ENCODE assay signal across 9 mouse cellular contexts in genomic region chr10:75304049-75304405, GRCm38 (mm10). TPM values are rescaled to one million over a fixed set of nuclear protein-coding genes. Genes with fewer than 3 reads are reported as not detected.
DNase-seq lines count a peak whose midpoint lies in the region; ATAC-seq and TF ChIP-seq lines count a peak whose summit lies in the region.
"Had no signal": no experiment of that assay in that cellular context is flagged by ENCODE, and none has a peak within 500 bp of the region (broad histone marks: within the 10 kb centered on the region; RNA-seq: fewer than 3 reads in every experiment).

No protein-coding gene starts in this region.

- intact Hi-C loops in left cerebral cortex, adult 2 months (cut with DNase I), result no loop called here
- intact Hi-C loops in left cerebral cortex, postnatal 14 days (cut with DNase I), result no loop called here
- intact Hi-C loops in left cerebral cortex, postnatal 25 days (cut with DNase I), result no loop called here

- WGBS in heart, embryonic 12.5 days, result 85% methylated on average over 5 of the region's 5 CpGs
- WGBS in embryonic facial prominence, embryonic 10.5 days, result 85% methylated on average over 5 of the region's 5 CpGs
- 82% methylated on average over 5 of the region's 5 CpGs for WGBS in hindbrain, postnatal 0 days

- ATAC-seq in heart, embryonic 12.5 days (ENCODE audit: insufficient number of reproducible peaks, low FRiP score), result no peak
- ATAC-seq in hindbrain, postnatal 0 days, result peak; percentile 22; the same call in 1 of the 2 replicates

- H3K9me3 ChIP-seq in heart, embryonic 12.5 days (replicated peaks), result no peaks in the 10 kb centered on the region
- no peaks in the 10 kb centered on the region for H3K9me3 ChIP-seq in embryonic facial prominence, embryonic 10.5 days
- no peaks in the 10 kb centered on the region for H3K9me3 ChIP-seq in hindbrain, postnatal 0 days (ENCODE audit: low read length)
- H3K9me3 ChIP-seq: liver, embryonic 15.5 days had no signal

- no peak for DNase-seq in heart, postnatal 4 days
- no peak for DNase-seq in left cerebral cortex, adult 2 months (ENCODE audit: extremely low spot score in 1 of 2, low spot score in 2 of 2)
- DNase-seq in left cerebral cortex, postnatal 14 days (ENCODE audit: low spot score in 2 of 2), result no peak
- no peak for DNase-seq in embryonic facial prominence, embryonic 10.5 days (ENCODE audit: low spot score)
- no peak for DNase-seq in hindbrain, postnatal 0 days (ENCODE audit: low spot score)
- DNase-seq in left cerebral cortex, postnatal 25 days (ENCODE audit: low spot score in 2 of 2), result no peak
- DNase-seq in gastrocnemius, postnatal 10 days, result no peak

- no peaks in the 10 kb centered on the region for H3K27me3 ChIP-seq in heart, embryonic 12.5 days (replicated peaks)
- no peaks in the 10 kb centered on the region for H3K27me3 ChIP-seq in embryonic facial prominence, embryonic 10.5 days (replicated peaks; ENCODE audit: low read depth, poor library complexity, severe bottlenecking)
- H3K27me3 ChIP-seq in hindbrain, postnatal 0 days (ENCODE audit: insufficient read depth, low read length), result no peaks in the 10 kb centered on the region
- H3K27me3 ChIP-seq: liver, embryonic 15.5 days had no signal

- H3K36me3 ChIP-seq in heart, embryonic 12.5 days, result peaks cover 40% of the 10 kb centered on the region
- peaks cover 83% of the 10 kb centered on the region for H3K36me3 ChIP-seq in embryonic facial prominence, embryonic 10.5 days (replicated peaks)
- H3K36me3 ChIP-seq in hindbrain, postnatal 0 days (ENCODE audit: insufficient read depth, low read length), result peaks cover 43% of the 10 kb centered on the region

- TF ChIP-seq CTCF in left cerebral cortex, adult 2 months (IDR thresholded peaks at IDR 0.05), result no peak
- TF ChIP-seq CTCF in hindbrain, postnatal 0 days (IDR thresholded peaks at IDR 0.05; ENCODE audit: low read depth), result no peak

- no peak overlapping the region for H3K4me2 ChIP-seq in heart, embryonic 12.5 days
- no peak overlapping the region for H3K4me2 ChIP-seq in hindbrain, postnatal 0 days (ENCODE audit: low read depth, low read length)
- H3K4me2 ChIP-seq: liver, embryonic 15.5 days had no signal

- H3K4me3 ChIP-seq in heart, embryonic 12.5 days, result no peak overlapping the region
- H3K4me3 ChIP-seq in left cerebral cortex, adult 2 months, result no peak overlapping the region
- H3K4me3 ChIP-seq in embryonic facial prominence, embryonic 10.5 days, result no peak overlapping the region
- no peak overlapping the region for H3K4me3 ChIP-seq in hindbrain, postnatal 0 days (ENCODE audit: low read length)
- H3K4me3 ChIP-seq: liver, embryonic 15.5 days had no signal

- 0 out of 2 replicates have a peak overlapping the region, but pooled peaks have one; percentile 33 for H3K9ac ChIP-seq in heart, embryonic 12.5 days
- H3K9ac ChIP-seq in hindbrain, postnatal 0 days (replicated peaks; ENCODE audit: low read length), result 0 out of 2 replicates have a peak overlapping the region, but pooled peaks have one; percentile 6
- H3K9ac ChIP-seq: liver, embryonic 15.5 days had no signal

- peak overlapping the region; percentile 76 for H3K27ac ChIP-seq in heart, embryonic 12.5 days (ENCODE audit: poor library complexity, severe bottlenecking)
- H3K27ac ChIP-seq in left cerebral cortex, adult 2 months, result peak overlapping the region; percentile 73
- 0 out of 2 replicates have a peak overlapping the region, but pooled peaks have one; percentile 14 for H3K27ac ChIP-seq in embryonic facial prominence, embryonic 10.5 days (replicated peaks)
- H3K27ac ChIP-seq in hindbrain, postnatal 0 days, result peak overlapping the region; percentile 69
- H3K27ac ChIP-seq: liver, embryonic 15.5 days had no signal

- peaks cover 47% of the 10 kb centered on the region for H3K4me1 ChIP-seq in heart, embryonic 12.5 days (replicated peaks)
- H3K4me1 ChIP-seq in embryonic facial prominence, embryonic 10.5 days, result peaks cover 7% of the 10 kb centered on the region; the same call in 1 of the 2 replicates
- H3K4me1 ChIP-seq in hindbrain, postnatal 0 days (ENCODE audit: insufficient read depth, low read length), result peaks cover 7% of the 10 kb centered on the region; the same call in 1 of the 2 replicates

RNA-seq across cellular contexts. Expression of gene Adora2a, which starts 12.7 kb away (rescaled TPM):
- polyA plus RNA-seq in heart, embryonic 12.5 days (2016; fragmentation: Nextera tagmentation; extraction: Ambion mirVana), result 3.1 and 3.7 TPM in 2 replicates
- 10 to 100 TPM; 17.8 to 18.4 TPM for total RNA-seq in heart, postnatal 4 days (2021)
- total RNA-seq in left cerebral cortex, adult 2 months (2021), result 10 to 100 TPM in 1 of 2 experiments, 1 to 10 TPM in 1; 6.8 to 18.7 TPM
- total RNA-seq in left cerebral cortex, postnatal 14 days (2021), result 10 to 100 TPM; 10.3 to 15.4 TPM
- 1.5 and 2.3 TPM in 2 replicates for polyA plus RNA-seq in embryonic facial prominence, embryonic 10.5 days (2016; fragmentation: Nextera tagmentation; extraction: Ambion mirVana)
- 4.7 and 8.5 TPM in 2 replicates for total RNA-seq in hindbrain, postnatal 0 days (2014; rRNA removed)
- polyA plus RNA-seq in hindbrain, postnatal 0 days (2015; fragmentation: Nextera tagmentation; extraction: Ambion mirVana), result 1.7 TPM in 2 replicates
- total RNA-seq in left cerebral cortex, postnatal 25 days (2021), result 10 to 100 TPM in 1 of 2 experiments, 1 to 10 TPM in 1; 5.5 to 51.2 TPM
- total RNA-seq in gastrocnemius, postnatal 10 days (2021), result 1 to 10 TPM; 4.3 to 6.2 TPM

Comparison
In these comparisons a context has a peak if more than half of its experiments do, and no peak if none do; other contexts are left out.
1. H3K27ac ChIP-seq: peak in every context shown above with its lines; median percentile 76 in heart, embryonic 12.5 days; 73 in left cerebral cortex, adult 2 months; 69 in hindbrain, postnatal 0 days; 14 in embryonic facial prominence, embryonic 10.5 days.